Mouse (Mus musculus): ENCODE results near the gene Cdc37l1.

GRCm38 (mm10) chr19:29054594-29054993 is 64.4 kb downstream of the Cdc37l1 start:
- no peak for TF ChIP-seq CTCF (IDR thresholded peaks at IDR 0.05; ENCODE audit: borderline replicate concordance, control insufficient read depth, extremely low read depth, insufficient read depth, low read length, poor library complexity)
- TF ChIP-seq POLR2A (IDR thresholded peaks at IDR 0.05; ENCODE audit: control insufficient read depth, extremely low read depth, insufficient read depth, low read length, poor library complexity) = no peak

All from thymus, adult 2 months (tissue).